Mouse (Mus musculus) cerebellum, postnatal 10 days (tissue): ENCODE results near the gene Zfp12.
"Not testable (repeated sequence)": the region's sequence is repeated elsewhere in the genome, so short reads cannot be mapped to it uniquely, and the experiment has no call there.

ENCODE experiments used
- DNase-seq, 2 experiments: peaks; one replicate each; pipeline ENCODE4 v3.0.0; 2021; ENCODE audit warnings: mixed read lengths in 2 of 2

Zfp12 gene

GRCm38 (mm10) chr5:143235028-143235693 is at the start of gene Zfp12:
Zfp12 (plus strand) TSS chr5:143235163.
- peak; percentile 95 to 97 for DNase-seq

GRCm38 (mm10) chr5:143188014-143188413 is 46.9 kb upstream of the Zfp12 start:
- not testable (repeated sequence) for DNase-seq

- no peak for DNase-seq
Observed at GRCm38 (mm10) chr5:143192806-143193205, 42.2 kb upstream of the Zfp12 start.

GRCm38 (mm10) chr5:143194747-143195146 is 40.2 kb upstream of the Zfp12 start:
- DNase-seq = not testable (repeated sequence)

GRCm38 (mm10) chr5:143195166-143195565 is 39.8 kb upstream of the Zfp12 start:
- DNase-seq = no peak

GRCm38 (mm10) chr5:143196506-143196905 is 38.5 kb upstream of the Zfp12 start:
- DNase-seq = no peak

GRCm38 (mm10) chr5:143205015-143205414 is 29.9 kb upstream of the Zfp12 start:
- DNase-seq = peak; percentile 16 to 33

GRCm38 (mm10) chr5:143213832-143214231 is 21.1 kb upstream of the Zfp12 start:
- DNase-seq = no peak

GRCm38 (mm10) chr5:143220996-143221395 is 14.0 kb upstream of the Zfp12 start:
- DNase-seq = no peak

GRCm38 (mm10) chr5:143222287-143222686 is 12.7 kb upstream of the Zfp12 start:
- no peak for DNase-seq

- DNase-seq = no peak
Observed at GRCm38 (mm10) chr5:143226790-143227189, 8.2 kb upstream of the Zfp12 start, which contains the start of gene Spdye4a. Spdye4a (minus strand) TSS chr5:143226890.

- DNase-seq = no peak
Observed at GRCm38 (mm10) chr5:143236036-143236435, 1.1 kb downstream of the Zfp12 start.

GRCm38 (mm10) chr5:143244926-143245325 is 10.0 kb downstream of the Zfp12 start:
- DNase-seq = no peak

GRCm38 (mm10) chr5:143252039-143252438 is 17.1 kb downstream of the Zfp12 start:
- no peak for DNase-seq

GRCm38 (mm10) chr5:143252791-143253185 is 17.8 kb downstream of the Zfp12 start:
- no peak for DNase-seq

- peak; percentile 68 to 70 for DNase-seq
Observed at GRCm38 (mm10) chr5:143253186-143253880, 18.4 kb downstream of the Zfp12 start.

- peak; percentile 79 to 80 for DNase-seq
Observed at GRCm38 (mm10) chr5:143253881-143254486, 19.0 kb downstream of the Zfp12 start.

- peak; percentile 71 to 75 for DNase-seq
Observed at GRCm38 (mm10) chr5:143254487-143255130, 19.6 kb downstream of the Zfp12 start.

GRCm38 (mm10) chr5:143255131-143255519 is 20.2 kb downstream of the Zfp12 start:
- DNase-seq = no peak

GRCm38 (mm10) chr5:143255802-143256201 is 20.8 kb downstream of the Zfp12 start:
- no peak for DNase-seq

GRCm38 (mm10) chr5:143261636-143262035 is 26.7 kb downstream of the Zfp12 start:
- no peak for DNase-seq

GRCm38 (mm10) chr5:143264689-143265088 is 29.7 kb downstream of the Zfp12 start:
- DNase-seq = peak in 1 of 2 experiments; percentile 41

GRCm38 (mm10) chr5:143265409-143265808 is 30.4 kb downstream of the Zfp12 start:
- DNase-seq = no peak
